Mouse (Mus musculus): Measurements from ENCODE around the gene Plcg1. TPM values are rescaled to one million over a fixed set of nuclear protein-coding genes. Genes with fewer than 3 reads are reported as not detected.

Gene Plcg1
- polyA plus RNA-seq, 1 experiment: 78.5 TPM

- Histone ChIP-seq H3K27ac (ENCODE audit: insufficient read depth, low read length) (no peak overlapping the region), H3K4me1 (ENCODE audit: control insufficient read depth, insufficient read depth, low read length) (peaks cover 3% of the 10 kb centered on the region; the same call in 1 of the 2 replicates), H3K4me3 (ENCODE audit: insufficient read depth, low read length) (no peak overlapping the region)
- no peak for TF ChIP-seq POLR2A (IDR thresholded peaks at IDR 0.05; ENCODE audit: extremely low read depth, insufficient read depth, low read length)
- no peak for TF ChIP-seq CTCF (IDR thresholded peaks at IDR 0.05; ENCODE audit: extremely low read depth, insufficient read depth, low read length)
Measured at GRCm38 (mm10) chr2:160802326-160802725, 71.2 kb downstream of the Plcg1 start.

GRCm38 (mm10) chr2:160804794-160805527 is 73.9 kb downstream of the Plcg1 start:
- Histone ChIP-seq H3K27ac (ENCODE audit: insufficient read depth, low read length) (peak overlapping the region; percentile 60; the same call in 1 of the 2 replicates), H3K4me3 (ENCODE audit: insufficient read depth, low read length) (no peak overlapping the region), H3K4me1 (ENCODE audit: control insufficient read depth, insufficient read depth, low read length) (peaks cover 3% of the 10 kb centered on the region; the same call in 1 of the 2 replicates)
- TF ChIP-seq CTCF (IDR thresholded peaks at IDR 0.05; ENCODE audit: extremely low read depth, insufficient read depth, low read length) (no peak), POLR2A (IDR thresholded peaks at IDR 0.05; ENCODE audit: extremely low read depth, insufficient read depth, low read length) (no peak)

GRCm38 (mm10) chr2:160806091-160806521 is 75.0 kb downstream of the Plcg1 start:
- TF ChIP-seq CTCF (IDR thresholded peaks at IDR 0.05; ENCODE audit: extremely low read depth, insufficient read depth, low read length) (no peak), POLR2A (IDR thresholded peaks at IDR 0.05; ENCODE audit: extremely low read depth, insufficient read depth, low read length) (no peak)
- H3K4me3 ChIP-seq (ENCODE audit: insufficient read depth, low read length): no peak overlapping the region
- peaks cover 3% of the 10 kb centered on the region; the same call in 1 of the 2 replicates for H3K4me1 ChIP-seq (ENCODE audit: control insufficient read depth, insufficient read depth, low read length)
- peak overlapping the region; percentile 38 for H3K27ac ChIP-seq (ENCODE audit: insufficient read depth, low read length)

GRCm38 (mm10) chr2:160810376-160810775 is 79.3 kb downstream of the Plcg1 start:
- H3K4me1 ChIP-seq (ENCODE audit: control insufficient read depth, insufficient read depth, low read length): peaks cover 2% of the 10 kb centered on the region; the same call in 1 of the 2 replicates
- H3K4me3 ChIP-seq (ENCODE audit: insufficient read depth, low read length): no peak overlapping the region
- TF ChIP-seq CTCF (IDR thresholded peaks at IDR 0.05; ENCODE audit: extremely low read depth, insufficient read depth, low read length) (no peak), POLR2A (IDR thresholded peaks at IDR 0.05; ENCODE audit: extremely low read depth, insufficient read depth, low read length) (no peak)
- H3K27ac ChIP-seq (ENCODE audit: insufficient read depth, low read length): no peak overlapping the region

GRCm38 (mm10) chr2:160810802-160811201 is 79.7 kb downstream of the Plcg1 start:
- H3K4me3 ChIP-seq (ENCODE audit: insufficient read depth, low read length): no peak overlapping the region

More at GRCm38 (mm10) chr2:160810802-160811201, 79.7 kb downstream of the Plcg1 start:
- Histone ChIP-seq H3K27ac (ENCODE audit: insufficient read depth, low read length) (no peak overlapping the region), H3K4me1 (ENCODE audit: control insufficient read depth, insufficient read depth, low read length) (peaks cover 2% of the 10 kb centered on the region; the same call in 1 of the 2 replicates)
- TF ChIP-seq CTCF (IDR thresholded peaks at IDR 0.05; ENCODE audit: extremely low read depth, insufficient read depth, low read length) (no peak), POLR2A (IDR thresholded peaks at IDR 0.05; ENCODE audit: extremely low read depth, insufficient read depth, low read length) (no peak)

Other genes starting within 250 kb of the Plcg1 start
- 26.4 and 27.8 TPM in 2 replicates for gene Top1, start 85.4 kb upstream of the Plcg1 start, polyA plus RNA-seq (2012; rRNA removed)
- gene Zhx3, start 141.7 kb downstream of the Plcg1 start, polyA plus RNA-seq (2012; rRNA removed): 19.8 and 22.3 TPM in 2 replicates
- 1.1 and 1.3 TPM in 2 replicates for gene Lpin3, start 149.4 kb downstream of the Plcg1 start, polyA plus RNA-seq (2012; rRNA removed)
- gene Emilin3, start 181.0 kb downstream of the Plcg1 start, polyA plus RNA-seq (2012; rRNA removed): 0.10 and 0.21 TPM in 2 replicates

Measured in cortical plate, adult 2 months (tissue).